Mouse (Mus musculus) cortical plate, adult 2 months (tissue): ENCODE results near the gene Eps15l1.

Source experiments
- CTCF ChIP-seq: fragments of 200-500 bp; IDR thresholded peaks from 2 replicates; pipeline ENCODE4 v1.5.1; 2011; ENCODE audit warnings: mild to moderate bottlenecking, control low read depth, low read length; ENCODE audit not compliant: insufficient read depth; ENCODE audit errors: extremely low read depth
- POLR2A ChIP-seq: fragments of 200-500 bp; IDR thresholded peaks from 2 replicates; pipeline ENCODE4 v1.6.1; 2011; ENCODE audit warnings: mild to moderate bottlenecking, low read length, control low read depth; ENCODE audit not compliant: insufficient read depth; ENCODE audit errors: extremely low read depth

DNA sequence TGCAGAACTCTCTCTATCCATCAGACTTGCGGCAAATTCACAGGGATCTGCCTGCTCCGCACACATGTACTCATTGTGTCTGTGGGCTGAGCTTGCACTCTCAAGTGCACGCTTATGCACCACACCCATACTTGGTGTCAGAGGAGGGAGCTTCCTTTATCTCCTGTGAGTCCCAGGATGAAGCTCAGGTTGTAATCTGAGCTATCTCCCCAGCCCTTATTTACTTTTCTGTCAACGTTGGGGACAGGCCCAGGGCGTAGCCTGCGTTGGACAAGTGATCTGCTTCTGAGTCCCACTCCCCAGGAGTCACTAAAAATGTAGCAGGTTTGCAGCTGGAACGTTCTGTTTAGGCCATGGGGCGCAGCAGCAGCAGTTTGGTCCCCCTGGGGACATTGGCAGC is 30.3 kb upstream of the Eps15l1 start:
- no peak for TF ChIP-seq POLR2A
- TF ChIP-seq CTCF = no peak
